Mouse (Mus musculus) bone marrow macrophage, adult 2 months (primary cell): ENCODE results near the gene Grk6.

Experiments
- CTCF ChIP-seq: IDR thresholded peaks from 2 replicates; pipeline ENCODE4 v1.5.1; 2012; ENCODE audit warnings: low read depth, mild to moderate bottlenecking, low read length, moderate library complexity
- POLR2A ChIP-seq: IDR thresholded peaks from 2 replicates; pipeline ENCODE4 v1.6.1; 2012; ENCODE audit warnings: mild to moderate bottlenecking, low read depth, low read length, borderline replicate concordance

GRCm38 (mm10) chr13:55465184-55465583, 20.3 kb downstream of the Grk6 start:
- TF ChIP-seq CTCF = no peak
- no peak for TF ChIP-seq POLR2A
